Mouse (Mus musculus) left cerebral cortex, adult 2 months (tissue): ENCODE measurements at regions not wholly inside any gene's neighbourhood (a gene's known extent, or its start where the extent isn't known, plus 50 kb on each side); places are given as distances from the start of the nearest gene placed in this dataset.

Source experiments
- DNase-seq, 2 experiments: peaks; one replicate each; pipeline ENCODE4 v3.0.0; 2021 to 2022; ENCODE audit warnings: low spot score in 2 of 2, mixed read lengths in 1 of 2; ENCODE audit errors: extremely low spot score in 1 of 2
- H3K27ac ChIP-seq: fragments of 200-600 bp; 2 replicates; pipeline ENCODE4 v1.8.1; 2022
- H3K4me3 ChIP-seq: fragments of 200-600 bp; 2 replicates; pipeline ENCODE4 v1.8.1; 2022
- CTCF ChIP-seq: fragments of 200-600 bp; IDR thresholded peaks from 2 replicates; pipeline ENCODE4 v1.8.1; 2022; ENCODE audit warnings: antibody characterized with exemption, mild to moderate bottlenecking, moderate library complexity
- intact Hi-C: fragments of 180-260 bp; cut with DNase I; formaldehyde crosslinking; loops from one replicate; pipeline ENCODE4 v1.15.1; 2025

GRCm38 (mm10) chr13:51962676-51963075, 116.2 kb downstream of the Gadd45g start:
- no peak for DNase-seq
- Histone ChIP-seq H3K27ac (no peak overlapping the region), H3K4me3 (no peak overlapping the region)
- intact Hi-C loops = no loop called here
- TF ChIP-seq CTCF = no peak

- intact Hi-C loops = no loop called here
Measured at GRCm38 (mm10) chr13:51963966-51964365, 117.5 kb downstream of the Gadd45g start.

GRCm38 (mm10) chr13:51964416-51964815, 117.9 kb downstream of the Gadd45g start:
- intact Hi-C loops = no loop called here
- Histone ChIP-seq H3K4me3 (no peak overlapping the region), H3K27ac (no peak overlapping the region)
- TF ChIP-seq CTCF = no peak
- no peak for DNase-seq

More at GRCm38 (mm10) chr13:51963966-51964365, 117.5 kb downstream of the Gadd45g start:
- TF ChIP-seq CTCF = no peak
- DNase-seq = no peak
- Histone ChIP-seq H3K4me3 (no peak overlapping the region), H3K27ac (no peak overlapping the region)

- no peak for DNase-seq
- intact Hi-C loops = no loop called here
- TF ChIP-seq CTCF = no peak
- Histone ChIP-seq H3K27ac (no peak overlapping the region), H3K4me3 (no peak overlapping the region)
Measured at GRCm38 (mm10) chr13:51964921-51965320, 118.4 kb downstream of the Gadd45g start.

- intact Hi-C loops = no loop called here
- no peak for TF ChIP-seq CTCF
- Histone ChIP-seq H3K4me3 (no peak overlapping the region), H3K27ac (no peak overlapping the region)
- no peak for DNase-seq
Measured at GRCm38 (mm10) chr13:51968103-51968502, 121.6 kb downstream of the Gadd45g start.

- Histone ChIP-seq H3K27ac (no peak overlapping the region), H3K4me3 (no peak overlapping the region)
- intact Hi-C loops = no loop called here
- TF ChIP-seq CTCF = no peak
- DNase-seq = no peak
Measured at GRCm38 (mm10) chr13:51968796-51969195, 122.3 kb downstream of the Gadd45g start.

- intact Hi-C loops = loop anchor here (5.0 kb wide), 1 partner anchor 107 kb away; no protein-coding TSS in a partner anchor
- TF ChIP-seq CTCF = no peak; the same call in 1 of the 2 replicates
- no peak overlapping the region for H3K4me3 ChIP-seq
- DNase-seq = peak; percentile 23 to 45
- no peak overlapping the region for H3K27ac ChIP-seq
Measured at GRCm38 (mm10) chr13:51970051-51970450, 123.6 kb downstream of the Gadd45g start.

- Histone ChIP-seq H3K4me3 (no peak overlapping the region), H3K27ac (no peak overlapping the region)
- TF ChIP-seq CTCF = no peak
- DNase-seq = no peak
- intact Hi-C loops = loop anchor here (1.0 to 5.0 kb wide), 3 partner anchors 70 to 126 kb away; partner anchors contain the start of gene Gadd45g
Measured at GRCm38 (mm10) chr13:51972656-51973310, 126.3 kb downstream of the Gadd45g start.

GRCm38 (mm10) chr13:51973461-51973860, 127.0 kb downstream of the Gadd45g start:
- Histone ChIP-seq H3K4me3 (no peak overlapping the region), H3K27ac (no peak overlapping the region)
- intact Hi-C loops = loop anchor here (2.0 to 5.0 kb wide), 2 partner anchors 104 to 127 kb away; partner anchors contain the start of gene Gadd45g
- no peak for TF ChIP-seq CTCF
- no peak for DNase-seq

- no peak for DNase-seq
- Histone ChIP-seq H3K27ac (no peak overlapping the region), H3K4me3 (no peak overlapping the region)
- intact Hi-C loops = loop anchor here (5.0 kb wide), 1 partner anchor 103 kb away; no protein-coding TSS in a partner anchor
- no peak for TF ChIP-seq CTCF
Measured at GRCm38 (mm10) chr13:51974101-51974500, 127.6 kb downstream of the Gadd45g start.

- DNase-seq = no peak
- TF ChIP-seq CTCF = no peak
- H3K27ac ChIP-seq = no peak overlapping the region
- H3K4me3 ChIP-seq = no peak overlapping the region
- intact Hi-C loops = no loop called here
Measured at GRCm38 (mm10) chr13:51975330-51975729, 128.9 kb downstream of the Gadd45g start.

- Histone ChIP-seq H3K27ac (no peak overlapping the region), H3K4me3 (no peak overlapping the region)
- TF ChIP-seq CTCF = no peak
- intact Hi-C loops = no loop called here
- no peak for DNase-seq
Measured at GRCm38 (mm10) chr13:51975801-51976601, 129.5 kb downstream of the Gadd45g start.
